Mouse (Mus musculus) liver, adult 2 months (tissue): Measurements from ENCODE around the gene Cd274. TPM values are rescaled to one million over a fixed set of nuclear protein-coding genes. Genes with fewer than 3 reads are reported as not detected.

ENCODE experiments used
- DNase-seq: peaks from one replicate; pipeline ENCODE4 v3.0.0-alpha.2; 2011; ENCODE audit warnings: low read depth, low spot score; ENCODE audit errors: extremely low read depth
- H3K27ac ChIP-seq: fragments of 200-500 bp; replicated peaks from 2 replicates; pipeline ENCODE4 v1.5.1; 2012; ENCODE audit warnings: low read depth, mild to moderate bottlenecking, control low read depth, inconsistent platforms, low read length; ENCODE audit not compliant: insufficient read depth
- H3K27me3 ChIP-seq: fragments of 200-500 bp; 2 replicates; pipeline ENCODE4 v1.6.1; 2012; ENCODE audit warnings: mild to moderate bottlenecking, moderate library complexity, low read length, inconsistent platforms; ENCODE audit not compliant: control insufficient read depth, insufficient read depth
- H3K36me3 ChIP-seq: fragments of 200-500 bp; 2 replicates; pipeline ENCODE4 v1.6.1; 2012; ENCODE audit warnings: low read length, inconsistent platforms; ENCODE audit not compliant: control insufficient read depth, insufficient read depth
- H3K4me1 ChIP-seq: fragments of 200-500 bp; 2 replicates; pipeline ENCODE4 v1.6.1; 2011; ENCODE audit warnings: low read length; ENCODE audit not compliant: control insufficient read depth, insufficient read depth
- H3K4me3 ChIP-seq: fragments of 200-500 bp; 2 replicates; pipeline ENCODE4 v1.5.1; 2011; ENCODE audit warnings: low read depth, mild to moderate bottlenecking, control low read depth, low read length, moderate library complexity; ENCODE audit not compliant: insufficient read depth
- H3K79me2 ChIP-seq: fragments of 200-500 bp; 2 replicates; pipeline ENCODE4 v1.6.1; 2012; ENCODE audit warnings: inconsistent platforms, mild to moderate bottlenecking, low read length, moderate library complexity; ENCODE audit not compliant: control insufficient read depth, insufficient read depth
- H3K9ac ChIP-seq: fragments of 200-500 bp; 2 replicates; pipeline ENCODE4 v1.6.1; 2012; ENCODE audit warnings: low read depth, mild to moderate bottlenecking, control low read depth, inconsistent platforms, low read length
- CTCF ChIP-seq: fragments of 200-500 bp; IDR thresholded peaks from 2 replicates; pipeline ENCODE4 v1.5.1; 2011; ENCODE audit warnings: low read depth, low read length, control low read depth
- POLR2A ChIP-seq: fragments of 200-500 bp; IDR thresholded peaks from 2 replicates; pipeline ENCODE4 v1.6.1; 2011; ENCODE audit warnings: low read length, control low read depth; ENCODE audit not compliant: insufficient read depth; ENCODE audit errors: extremely low read depth
- WGBS: fragments of 180-500 bp; shearing (Covaris S2); methylation state at CpG from one replicate; pipeline ENCODE4 v1.1.7; 2018; 5-methylcytosine and 5-hydroxymethylcytosine counted together
- polyA plus RNA-seq: library from polyadenylated mRNA; depleted of rRNA; stranded (reverse); fragments of >200 nt; gene quantifications from 2 replicates; pipeline ENCODE4 v1.2.3, GENCODE M21; 2012
- total RNA-seq: library from RNA; depleted of rRNA; stranded (reverse); fragments of >200 nt; gene quantifications from 2 replicates; pipeline ENCODE4 v1.2.3, GENCODE M21; 2014

Cd274 gene
- total and polyA plus RNA-seq, 2 experiments, result 1.2 to 2.1 TPM

GRCm38 (mm10) chr19:29418661-29419115 is 51.4 kb downstream of the Cd274 start:
- no peak overlapping the region for H3K9ac ChIP-seq
- H3K36me3 ChIP-seq, result no peaks in the 10 kb centered on the region

GRCm38 (mm10) chr19:29419506-29419905 is 52.3 kb downstream of the Cd274 start:
- no peak overlapping the region for H3K9ac ChIP-seq
- 7% methylated on average over 3 of the region's 3 CpGs for WGBS
- TF ChIP-seq POLR2A (no peak), CTCF (no peak)

More at GRCm38 (mm10) chr19:29418661-29419115, 51.4 kb downstream of the Cd274 start:
- TF ChIP-seq CTCF, result peak; percentile 18
- TF ChIP-seq POLR2A, result no peak
- no peak overlapping the region for H3K4me3 ChIP-seq
- peak; percentile 97 for DNase-seq
- peak overlapping the region; percentile 37 for H3K27ac ChIP-seq
- H3K79me2 ChIP-seq, result no peaks in the 10 kb centered on the region
- H3K27me3 ChIP-seq, result no peaks in the 10 kb centered on the region
- H3K4me1 ChIP-seq, result peaks cover 5% of the 10 kb centered on the region
- 3% methylated on average over 9 of the region's 9 CpGs for WGBS

GRCm38 (mm10) chr19:29419946-29420345 is 52.7 kb downstream of the Cd274 start:
- Histone ChIP-seq H3K27me3 (no peaks in the 10 kb centered on the region), H3K36me3 (no peaks in the 10 kb centered on the region), H3K4me3 (no peak overlapping the region), H3K9ac (no peak overlapping the region), H3K79me2 (no peaks in the 10 kb centered on the region), H3K27ac (no peak overlapping the region), H3K4me1 (peaks cover 5% of the 10 kb centered on the region)
- peak; percentile 90 for DNase-seq
- TF ChIP-seq CTCF (no peak), POLR2A (no peak)

More at GRCm38 (mm10) chr19:29419506-29419905, 52.3 kb downstream of the Cd274 start:
- DNase-seq, result peak; percentile 49
- H3K27ac ChIP-seq, result peak overlapping the region; percentile 59
- H3K79me2 ChIP-seq, result no peaks in the 10 kb centered on the region
- peaks cover 5% of the 10 kb centered on the region for H3K4me1 ChIP-seq
- H3K4me3 ChIP-seq, result no peak overlapping the region
- no peaks in the 10 kb centered on the region for H3K27me3 ChIP-seq
- H3K36me3 ChIP-seq, result no peaks in the 10 kb centered on the region

GRCm38 (mm10) chr19:29420397-29420796 is 53.1 kb downstream of the Cd274 start:
- TF ChIP-seq CTCF (no peak), POLR2A (no peak)
- no peak overlapping the region for H3K4me3 ChIP-seq
- no peaks in the 10 kb centered on the region for H3K27me3 ChIP-seq
- H3K9ac ChIP-seq, result no peak overlapping the region
- H3K79me2 ChIP-seq, result no peaks in the 10 kb centered on the region
- DNase-seq, result no peak
- H3K36me3 ChIP-seq, result no peaks in the 10 kb centered on the region
- no peak overlapping the region for H3K27ac ChIP-seq
- peaks cover 5% of the 10 kb centered on the region for H3K4me1 ChIP-seq
- 89% methylated on average over 8 of the region's 8 CpGs for WGBS

GRCm38 (mm10) chr19:29422013-29422645 is 54.9 kb downstream of the Cd274 start:
- Histone ChIP-seq H3K36me3 (no peaks in the 10 kb centered on the region), H3K27ac (no peak overlapping the region), H3K79me2 (no peaks in the 10 kb centered on the region), H3K4me3 (no peak overlapping the region), H3K4me1 (peaks cover 5% of the 10 kb centered on the region), H3K27me3 (no peaks in the 10 kb centered on the region), H3K9ac (no peak overlapping the region)
- TF ChIP-seq CTCF (no peak), POLR2A (no peak)
- WGBS, result 95% methylated on average over 16 of the region's 16 CpGs
- DNase-seq, result no peak

GRCm38 (mm10) chr19:29422796-29423195 is 55.5 kb downstream of the Cd274 start:
- no peaks in the 10 kb centered on the region for H3K27me3 ChIP-seq
- no peaks in the 10 kb centered on the region for H3K36me3 ChIP-seq
- TF ChIP-seq CTCF, result no peak
- TF ChIP-seq POLR2A, result no peak
- no peak overlapping the region for H3K27ac ChIP-seq
- DNase-seq, result no peak
- peaks cover 5% of the 10 kb centered on the region for H3K4me1 ChIP-seq
- WGBS, result 93% methylated on average over 7 of the region's 7 CpGs
- H3K4me3 ChIP-seq, result no peak overlapping the region
- no peaks in the 10 kb centered on the region for H3K79me2 ChIP-seq
- no peak overlapping the region for H3K9ac ChIP-seq
